Mouse (Mus musculus): ENCODE measurements around the gene Rtkn2.

Gene Rtkn2

GRCm38 (mm10) chr10:68038997-68039624 is 59.7 kb downstream of the Rtkn2 start:
- in situ Hi-C loops (cut with MboI, MseI): no loop called here

DNA sequence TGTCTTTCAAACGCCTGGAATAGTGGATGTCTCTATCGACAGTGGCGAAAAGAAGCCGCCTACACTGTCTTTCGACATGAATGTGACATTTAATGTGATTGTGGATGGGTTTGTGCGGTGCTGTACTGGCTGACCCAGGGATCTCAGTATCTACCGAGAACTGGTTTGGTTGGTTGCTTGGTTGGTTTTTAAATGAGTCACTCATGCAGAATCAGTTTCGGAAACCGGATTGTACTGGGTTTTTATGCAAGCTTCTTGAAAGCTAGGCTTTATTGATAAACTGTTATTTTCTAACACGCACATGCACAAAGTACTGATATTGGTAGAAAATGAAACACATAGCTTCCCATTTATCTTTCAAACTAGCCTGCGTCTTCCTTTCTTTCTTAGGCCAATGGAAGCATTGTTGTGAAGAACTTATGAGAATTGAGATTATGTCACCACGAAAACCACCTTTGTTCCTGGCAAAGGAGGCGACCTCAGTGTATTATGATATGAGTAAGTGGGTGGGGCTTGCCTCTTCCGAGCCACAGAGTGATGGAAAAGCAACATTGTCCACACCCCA is 60.4 kb downstream of the Rtkn2 start:
- in situ Hi-C loops (cut with MboI, MseI): no loop called here

GRCm38 (mm10) chr10:68040394-68040793 is 61.0 kb downstream of the Rtkn2 start:
- in situ Hi-C loops (cut with MboI, MseI): no loop called here

- in situ Hi-C loops (cut with MboI, MseI): no loop called here
Measured at GRCm38 (mm10) chr10:68043973-68044372, 64.6 kb downstream of the Rtkn2 start.

DNA sequence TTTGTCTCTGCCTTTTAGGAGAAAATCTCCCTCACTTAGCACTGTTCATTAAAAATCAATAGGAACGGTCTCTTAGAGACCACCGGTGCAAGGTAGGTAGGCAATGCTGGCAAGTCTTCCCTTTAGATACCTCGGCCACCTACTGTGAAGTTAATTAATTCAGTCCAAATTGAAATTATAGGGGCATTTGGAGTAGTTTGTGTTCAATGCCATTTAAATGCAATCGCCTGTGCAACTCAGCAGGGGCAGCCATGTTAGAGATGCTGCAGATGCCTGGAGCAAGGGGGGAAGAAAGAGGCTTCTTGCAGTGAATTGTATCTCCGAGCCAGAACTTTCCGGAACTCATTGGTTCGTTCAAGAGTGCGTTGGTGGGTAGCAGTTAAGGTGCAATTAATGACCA is 65.5 kb downstream of the Rtkn2 start:
- in situ Hi-C loops (cut with MboI, MseI): loop anchor here (5.0 kb wide), 1 partner anchor 47 kb away; no protein-coding TSS in a partner anchor

DNA sequence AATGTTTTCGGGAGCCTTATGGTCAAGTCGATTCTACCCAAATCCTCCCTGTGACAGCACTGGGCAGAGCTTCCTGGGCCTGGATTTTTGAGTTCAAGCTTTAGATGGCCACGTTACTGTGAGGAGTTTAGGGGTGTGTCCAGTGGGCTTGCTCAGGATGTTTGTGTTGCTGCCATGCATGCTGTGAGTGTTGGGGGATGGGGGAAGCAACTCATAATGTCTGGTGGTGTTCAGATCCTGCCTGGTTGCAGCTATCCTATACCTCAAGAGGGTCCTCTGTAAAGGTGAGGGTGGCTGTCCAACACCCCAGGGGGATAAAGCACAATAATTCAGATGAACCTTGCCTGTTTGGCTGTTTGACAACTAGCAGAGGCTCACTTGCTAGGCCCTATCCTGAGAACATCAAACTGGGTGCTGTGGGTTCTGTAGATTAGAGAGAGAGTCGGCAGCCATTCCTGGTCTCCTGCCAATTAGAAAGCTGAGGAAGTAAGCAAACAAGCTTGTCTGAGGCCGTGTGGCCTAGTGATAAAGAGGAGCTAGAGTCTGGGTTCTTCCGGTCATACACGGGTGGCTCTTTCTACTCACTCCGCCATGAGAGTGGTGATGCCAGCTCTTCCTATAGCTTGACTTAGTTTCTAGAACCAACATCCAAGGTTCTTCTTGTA is 69.4 kb downstream of the Rtkn2 start:
- in situ Hi-C loops (cut with MboI, MseI): loop anchor here (5.0 kb wide), 1 partner anchor 44 kb away; no protein-coding TSS in a partner anchor

- in situ Hi-C loops (cut with MboI, MseI): loop anchor here (10.0 kb wide), 2 partner anchors 84 to 866 kb away; no protein-coding TSS in a partner anchor
Measured at GRCm38 (mm10) chr10:68050882-68051281, 71.5 kb downstream of the Rtkn2 start.

- in situ Hi-C loops (cut with MboI, MseI): loop anchor here (10.0 kb wide), 2 partner anchors 83 to 867 kb away; no protein-coding TSS in a partner anchor
Measured at GRCm38 (mm10) chr10:68051316-68051933, 72.1 kb downstream of the Rtkn2 start.

DNA sequence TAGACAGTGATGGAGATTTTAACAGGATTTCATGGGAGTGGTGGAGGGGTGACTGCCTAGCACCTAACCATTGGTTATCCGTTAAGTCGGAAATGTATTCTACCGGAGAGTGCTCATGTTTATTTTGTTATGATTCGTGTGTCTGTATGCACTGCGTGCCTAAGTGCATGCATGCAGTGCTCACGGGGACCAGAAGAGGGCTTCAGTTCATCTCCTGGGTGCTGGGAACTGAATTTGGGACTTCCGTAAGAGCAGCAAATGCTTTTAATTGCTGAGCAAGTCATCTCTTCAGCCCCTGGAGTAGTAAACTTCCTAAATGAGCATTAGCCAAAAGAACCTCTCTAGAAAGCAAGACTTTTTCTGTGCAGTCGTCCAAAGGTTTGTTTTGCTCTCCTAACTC is 72.9 kb downstream of the Rtkn2 start:
- in situ Hi-C loops (cut with MboI, MseI): loop anchor here (10.0 kb wide), 2 partner anchors 82 to 868 kb away; no protein-coding TSS in a partner anchor

DNA sequence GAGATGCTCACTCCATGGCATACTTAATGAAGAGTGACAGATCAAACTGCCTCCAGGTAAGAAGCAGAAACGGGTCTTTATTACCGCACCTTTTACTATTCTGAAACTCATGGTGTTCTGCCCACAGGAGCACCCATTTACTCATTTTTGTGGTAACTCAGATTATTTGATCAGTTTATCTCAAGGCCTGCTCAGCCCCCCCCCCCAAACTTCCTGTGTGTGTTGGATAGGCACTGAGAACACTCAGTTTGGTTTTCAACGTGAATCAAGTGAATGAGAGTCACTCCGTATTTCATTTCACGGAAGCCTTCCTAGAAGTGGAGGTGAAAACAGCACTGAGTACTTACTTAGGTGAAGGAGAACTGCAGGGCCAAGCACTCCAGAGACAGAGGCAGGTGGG is 74.8 kb downstream of the Rtkn2 start:
- in situ Hi-C loops (cut with MboI, MseI): loop anchor here (10.0 kb wide), 2 partner anchors 81 to 869 kb away; no protein-coding TSS in a partner anchor

GRCm38 (mm10) chr10:68054706-68055105 is 75.3 kb downstream of the Rtkn2 start:
- in situ Hi-C loops (cut with MboI, MseI): loop anchor here (10.0 kb wide), 2 partner anchors 80 to 870 kb away; no protein-coding TSS in a partner anchor

DNA sequence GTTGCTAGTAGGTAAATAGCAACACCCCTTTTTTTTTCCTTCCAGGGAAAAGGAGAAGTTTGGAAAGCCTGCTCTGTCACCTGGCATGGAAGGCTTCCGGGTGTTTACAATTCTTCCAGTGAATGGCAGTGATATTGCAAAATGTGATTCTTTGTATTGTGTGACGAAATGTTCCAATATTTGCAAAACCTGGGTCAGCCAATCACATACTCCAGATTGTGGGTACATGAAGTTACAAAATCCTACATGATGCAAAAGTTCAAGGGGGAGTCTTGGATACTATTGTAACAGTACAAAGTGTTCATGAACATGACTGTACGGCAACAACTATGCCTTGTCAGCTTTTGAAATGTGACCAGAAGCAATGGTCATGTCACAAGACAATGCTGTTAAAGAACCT is 78.5 kb downstream of the Rtkn2 start:
- in situ Hi-C loops (cut with MboI, MseI): loop anchor here (10.0 kb wide), 2 partner anchors 77 to 873 kb away; no protein-coding TSS in a partner anchor

GRCm38 (mm10) chr10:68058378-68058777 is 79.0 kb downstream of the Rtkn2 start:
- in situ Hi-C loops (cut with MboI, MseI): loop anchor here (10.0 kb wide), 2 partner anchors 76 to 874 kb away; no protein-coding TSS in a partner anchor

- in situ Hi-C loops (cut with MboI, MseI): no loop called here
Measured at GRCm38 (mm10) chr10:68060590-68061248, 81.3 kb downstream of the Rtkn2 start.

- in situ Hi-C loops (cut with MboI, MseI): no loop called here
Measured at GRCm38 (mm10) chr10:68061249-68061615, 81.9 kb downstream of the Rtkn2 start.

- in situ Hi-C loops (cut with MboI, MseI): no loop called here
Measured at GRCm38 (mm10) chr10:68063806-68064545, 84.6 kb downstream of the Rtkn2 start.

DNA sequence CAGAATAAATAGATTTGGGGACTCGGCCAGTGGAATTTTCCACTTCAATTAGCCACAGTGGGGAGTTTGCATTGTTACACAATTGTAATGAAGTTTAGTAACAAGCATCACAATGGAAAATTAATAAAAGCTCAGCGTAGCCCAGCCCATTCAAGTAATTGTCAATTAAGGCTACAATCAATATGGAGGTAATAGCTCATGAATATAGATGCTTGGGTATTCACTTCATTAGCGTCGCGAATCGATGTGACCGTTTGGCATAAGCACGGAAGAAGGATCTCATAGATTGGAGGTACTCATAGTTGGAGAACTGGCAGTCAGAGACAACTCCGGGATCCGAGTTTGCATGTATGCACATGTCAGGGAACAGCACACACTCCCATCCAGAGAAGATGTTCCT is 85.2 kb downstream of the Rtkn2 start:
- in situ Hi-C loops (cut with MboI, MseI): no loop called here

- in situ Hi-C loops (cut with MboI, MseI): no loop called here
Measured at GRCm38 (mm10) chr10:68066173-68066572, 86.8 kb downstream of the Rtkn2 start.

- in situ Hi-C loops (cut with MboI, MseI): no loop called here
Measured at GRCm38 (mm10) chr10:68067961-68068360, 88.6 kb downstream of the Rtkn2 start.

- in situ Hi-C loops (cut with MboI, MseI): no loop called here
Measured at GRCm38 (mm10) chr10:68068426-68068825, 89.1 kb downstream of the Rtkn2 start.

DNA sequence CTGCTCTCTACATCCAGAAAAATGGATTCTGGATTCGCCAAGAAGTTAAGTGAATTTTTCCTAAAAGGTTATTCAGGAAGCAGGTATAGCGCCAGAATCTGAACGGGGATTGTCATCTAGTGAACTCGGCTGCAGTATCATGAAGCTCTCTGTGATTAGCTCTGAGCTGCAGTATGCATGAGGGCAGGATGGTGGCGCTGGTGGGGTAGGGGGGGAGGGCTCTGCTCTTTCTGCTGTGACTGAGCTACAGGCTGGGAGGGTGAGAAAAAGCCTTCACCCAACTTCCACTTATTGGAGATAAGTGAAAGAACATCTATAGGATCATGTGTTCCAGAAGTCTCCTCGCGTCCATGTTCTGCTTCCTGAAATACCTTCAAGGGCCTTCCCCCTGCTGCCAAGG is 91.7 kb downstream of the Rtkn2 start:
- in situ Hi-C loops (cut with MboI, MseI): no loop called here

Data from regulatory T cell (primary cell).